Mouse (Mus musculus) cerebellum, adult 2 months (tissue): Measurements from ENCODE around the gene Lgals2. TPM values are rescaled to one million over a fixed set of nuclear protein-coding genes. Genes with fewer than 3 reads are reported as not detected.

Source experiments
- DNase-seq, 2 experiments: peaks; one replicate each; pipeline ENCODE4 v3.0.0; 2021
- H3K27ac ChIP-seq: fragments of 200-500 bp; 2 replicates; pipeline ENCODE4 v1.5.1; 2012; ENCODE audit warnings: low read length, control low read depth, inconsistent platforms; ENCODE audit not compliant: insufficient read depth
- H3K27me3 ChIP-seq: fragments of 200-500 bp; 2 replicates; pipeline ENCODE4 v1.6.1; 2012; ENCODE audit warnings: inconsistent platforms, mild to moderate bottlenecking, low read length, moderate library complexity; ENCODE audit not compliant: control insufficient read depth, insufficient read depth
- H3K4me1 ChIP-seq: fragments of 200-500 bp; 2 replicates; pipeline ENCODE4 v1.6.1; 2011; ENCODE audit warnings: low read length; ENCODE audit not compliant: control insufficient read depth, insufficient read depth
- H3K4me3 ChIP-seq: fragments of 200-500 bp; replicated peaks from 2 replicates; pipeline ENCODE3; 2011; ENCODE audit warnings: mild to moderate bottlenecking, low read depth, low read length, control low read depth; ENCODE audit not compliant: insufficient read depth
- CTCF ChIP-seq: fragments of 200-500 bp; IDR thresholded peaks from 2 replicates; pipeline ENCODE4 v1.5.1; 2011; ENCODE audit warnings: low read depth, mild to moderate bottlenecking, control low read depth, low read length, moderate library complexity, borderline replicate concordance; ENCODE audit not compliant: insufficient read depth
- POLR2A ChIP-seq: fragments of 200-500 bp; IDR thresholded peaks from 2 replicates; pipeline ENCODE4 v1.6.1; 2011; ENCODE audit warnings: low read length, control low read depth, borderline replicate concordance; ENCODE audit not compliant: insufficient read depth
- WGBS: fragments of 180-500 bp; shearing (Covaris S2); methylation state at CpG from one replicate; pipeline ENCODE4 v1.1.7; 2018; 5-methylcytosine and 5-hydroxymethylcytosine counted together
- polyA plus RNA-seq: library from polyadenylated mRNA; depleted of rRNA; stranded (reverse); fragments of >200 nt; gene quantifications from 2 replicates; pipeline ENCODE4 v1.2.3, GENCODE M21; 2012

Gene Lgals2
- polyA plus RNA-seq, 1 experiment: 0.87 TPM

GRCm38 (mm10) chr15:78877810-78878390 lies 22.6 kb upstream of the Lgals2 start:
- peak overlapping the region; percentile 72 for H3K4me3 ChIP-seq
- peaks cover 15% of the 10 kb centered on the region; the same call in 1 of the 2 replicates for H3K4me1 ChIP-seq
- H3K27me3 ChIP-seq: no peaks in the 10 kb centered on the region
- WGBS: 2% methylated on average over 17 of the region's 17 CpGs
- no peak for TF ChIP-seq CTCF
- TF ChIP-seq POLR2A: no peak
- peak; percentile 32 to 38 for DNase-seq
- H3K27ac ChIP-seq: peak overlapping the region; percentile 51

GRCm38 (mm10) chr15:78876991-78877809 lies 21.9 kb upstream of the Lgals2 start, which contains the start of gene Gga1:
Gene Gga1 (plus strand): TSS chr15:78877190.
- Histone ChIP-seq H3K4me3 (peak within 1 kb of the TSS; percentile 72), H3K4me1 (peaks cover 15% of the 10 kb centered on the region; the same call in 1 of the 2 replicates), H3K27ac (peak within 1 kb of the TSS; percentile 94), H3K27me3 (no peaks in the 10 kb centered on the region)
- TF ChIP-seq CTCF (no peak), POLR2A (peak; percentile 84; the same call in 1 of the 2 replicates)
- WGBS: 2% methylated on average over 79 of the region's 95 CpGs
- DNase-seq: peak; percentile 95 to 98

GRCm38 (mm10) chr15:78876258-78876696 lies 20.9 kb upstream of the Lgals2 start:
- Histone ChIP-seq H3K4me1 (peaks cover 15% of the 10 kb centered on the region; the same call in 1 of the 2 replicates), H3K27ac (peak overlapping the region; percentile 86; the same call in 1 of the 2 replicates), H3K4me3 (peak overlapping the region; percentile 72), H3K27me3 (no peaks in the 10 kb centered on the region)
- no peak for TF ChIP-seq POLR2A
- peak; percentile 72 for TF ChIP-seq CTCF
- 1% methylated on average over 17 of the region's 17 CpGs for WGBS
- DNase-seq: peak; percentile 85 to 86

- WGBS: 87% methylated on average over 5 of the region's 5 CpGs
- no peak for DNase-seq
- no peak overlapping the region for H3K27ac ChIP-seq
- no peak overlapping the region for H3K4me3 ChIP-seq
- H3K4me1 ChIP-seq: peaks cover 15% of the 10 kb centered on the region; the same call in 1 of the 2 replicates
- TF ChIP-seq CTCF (no peak), POLR2A (no peak)
- H3K27me3 ChIP-seq: no peaks in the 10 kb centered on the region
Measured at GRCm38 (mm10) chr15:78875537-78875936, 20.2 kb upstream of the Lgals2 start.

- 73% methylated on average over 8 of the region's 8 CpGs for WGBS
- Histone ChIP-seq H3K27ac (no peak overlapping the region), H3K4me1 (peaks cover 11% of the 10 kb centered on the region; the same call in 1 of the 2 replicates), H3K27me3 (no peaks in the 10 kb centered on the region), H3K4me3 (no peak overlapping the region)
- DNase-seq: no peak
- TF ChIP-seq POLR2A: no peak
- TF ChIP-seq CTCF: no peak
Measured at GRCm38 (mm10) chr15:78874989-78875388, 19.7 kb upstream of the Lgals2 start.

- Histone ChIP-seq H3K4me1 (0 out of 2 replicates have a peak, but pooled peaks cover under 1% of the 10 kb centered on the region), H3K4me3 (no peak overlapping the region), H3K27ac (no peak overlapping the region), H3K27me3 (no peaks in the 10 kb centered on the region)
- TF ChIP-seq POLR2A: no peak
- TF ChIP-seq CTCF: no peak
- no peak for DNase-seq
- 29% methylated on average over 13 of the region's 13 CpGs for WGBS
Measured at GRCm38 (mm10) chr15:78873803-78874435, 18.6 kb upstream of the Lgals2 start.

GRCm38 (mm10) chr15:78872021-78872608 lies 16.8 kb upstream of the Lgals2 start:
- WGBS: 62% methylated on average over 5 of the region's 5 CpGs
- DNase-seq: no peak
- Histone ChIP-seq H3K4me1 (no peaks in the 10 kb centered on the region), H3K27ac (no peak overlapping the region), H3K4me3 (no peak overlapping the region), H3K27me3 (no peaks in the 10 kb centered on the region)
- TF ChIP-seq POLR2A (no peak), CTCF (no peak)
